Mouse (Mus musculus): Measurements from ENCODE around the gene Tent2. TPM values are rescaled to one million over a fixed set of nuclear protein-coding genes. Genes with fewer than 3 reads are reported as not detected.
"Not testable (repeated sequence)": the region's sequence is repeated elsewhere in the genome, so short reads cannot be mapped to it uniquely, and the experiment has no call there.

Gene Tent2
- 10 to 100 TPM; 11.9 to 13.9 TPM for total RNA-seq (2021)
- long read RNA-seq, experiment 1, partial matches to known transcripts = 1 of 7 reads
- long read RNA-seq, experiment 1, other reads (novel, unspliced or antisense) = 3 of 7 reads
- long read RNA-seq, experiment 2, transcript Tent2-201 (15 exons, 2,990 nt) = major isoform, 6 of 11 reads
- long read RNA-seq, experiment 2, partial matches to known transcripts = 1 of 11 reads
- long read RNA-seq, experiment 2, other reads (novel, unspliced or antisense) = 2 of 11 reads

DNA sequence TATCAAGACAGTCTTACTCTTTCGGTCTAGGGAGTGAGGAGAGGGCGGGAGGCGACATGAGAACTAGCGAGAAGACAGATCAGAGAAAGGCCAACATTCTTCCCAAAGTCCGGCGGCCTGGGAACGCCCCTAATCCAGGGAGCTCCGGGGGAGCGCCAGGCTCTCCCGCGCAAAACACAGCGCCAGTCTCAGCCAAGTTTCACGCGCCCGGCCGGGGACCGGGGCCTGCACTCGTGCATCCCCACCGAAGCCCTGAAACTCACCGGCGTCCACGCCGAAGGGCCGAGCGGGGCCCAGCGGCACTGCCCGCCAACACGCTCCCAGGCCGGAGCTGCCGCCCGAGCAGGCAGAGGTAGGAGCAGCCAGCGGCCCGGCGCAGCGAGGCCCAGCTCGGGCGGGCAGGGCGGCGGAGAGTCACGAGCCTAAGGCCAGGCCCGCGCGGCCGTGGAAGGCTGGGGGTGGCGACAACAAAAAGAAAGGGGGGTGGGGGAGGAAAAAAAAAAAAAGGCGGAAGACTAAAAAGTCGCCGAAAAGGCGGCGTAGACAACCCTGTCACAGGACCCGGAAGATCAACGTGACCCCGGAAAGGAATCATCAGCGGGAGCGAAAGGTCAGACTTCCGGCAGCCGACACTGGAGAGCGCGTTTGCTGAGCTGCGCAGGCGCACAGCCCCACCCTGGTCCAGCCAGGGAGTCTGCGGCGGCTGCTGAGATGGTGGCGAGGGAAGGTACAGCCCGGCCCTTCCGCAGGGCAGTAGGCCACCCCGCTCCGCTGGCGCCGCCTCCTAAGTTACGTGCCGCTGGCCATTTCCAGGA, at the start of gene Tent2:
TSS of gene Tent2 (minus strand) at position 555 of the 815 bp plus-strand sequence.
- DNase-seq = peak; percentile 95
- intact Hi-C loops (cut with DNase I; ENCODE audit: low total_unique reads) = no loop called here

DNA sequence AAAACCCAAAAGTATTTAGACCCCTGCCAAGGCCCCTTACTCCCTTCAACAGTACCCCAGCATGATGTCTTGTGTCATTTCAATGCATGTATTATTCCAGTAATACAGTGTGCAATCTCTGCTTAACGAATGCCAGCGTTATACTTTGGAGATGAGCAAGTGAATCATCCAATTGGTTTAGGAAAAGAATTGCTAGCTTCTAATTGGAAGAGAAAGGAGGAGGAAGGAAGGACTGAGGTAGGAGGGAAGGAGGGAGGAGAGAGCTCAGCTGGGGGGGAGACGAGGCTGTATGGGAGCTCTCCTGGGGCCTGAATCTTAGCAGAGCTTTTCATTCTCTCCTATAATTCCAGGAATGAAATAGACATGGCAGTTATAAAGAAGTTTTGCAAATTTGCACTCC, 49.0 kb upstream of the Tent2 start:
- intact Hi-C loops (cut with DNase I; ENCODE audit: low total_unique reads) = loop anchor here (5.0 kb wide), 1 partner anchor 254 kb away; no protein-coding TSS in a partner anchor
- DNase-seq = no peak

DNA sequence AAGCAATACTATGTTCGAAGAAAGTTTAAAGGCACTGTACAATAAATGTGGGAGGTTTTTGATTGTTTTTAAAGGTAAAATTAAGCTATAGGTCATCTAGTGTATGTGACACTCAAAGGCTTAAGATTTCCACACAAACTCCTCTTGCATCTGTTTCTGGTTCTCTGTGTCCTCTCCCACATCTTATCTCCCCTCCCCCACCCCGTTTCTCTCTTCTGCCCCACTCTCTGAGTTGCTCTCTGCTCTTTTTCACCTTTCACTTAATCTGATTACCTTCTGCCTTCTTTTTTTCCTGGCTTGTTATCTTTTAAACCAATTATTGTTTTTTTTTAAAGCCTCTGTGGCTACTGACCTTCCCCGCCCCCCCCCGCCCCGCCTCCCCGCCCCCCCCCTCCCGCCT, 47.4 kb upstream of the Tent2 start:
- intact Hi-C loops (cut with DNase I; ENCODE audit: low total_unique reads) = loop anchor here (5.0 kb wide), 1 partner anchor 482 kb away; no protein-coding TSS in a partner anchor
- no peak for DNase-seq

DNA sequence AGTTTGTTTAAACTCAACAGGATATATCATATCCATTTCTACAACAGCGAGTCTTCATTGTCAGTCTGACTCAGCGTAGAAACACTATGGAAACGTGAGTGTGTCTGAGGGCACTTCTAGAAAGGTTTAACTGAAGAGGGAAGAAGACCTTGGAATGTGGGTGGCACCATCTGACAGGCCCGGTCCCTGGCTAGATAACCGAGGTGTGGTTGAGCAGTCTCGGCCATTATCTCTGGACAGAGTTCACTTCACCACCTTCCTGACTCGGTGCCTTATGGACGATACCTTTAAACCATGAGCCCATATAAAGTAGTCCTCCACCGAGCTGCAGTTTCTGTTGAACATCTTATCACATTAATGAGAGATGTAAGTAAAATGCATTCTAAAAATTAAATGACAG, 46.9 kb upstream of the Tent2 start:
- DNase-seq = no peak
- intact Hi-C loops (cut with DNase I; ENCODE audit: low total_unique reads) = loop anchor here (5.0 kb wide), 1 partner anchor 482 kb away; no protein-coding TSS in a partner anchor

DNA sequence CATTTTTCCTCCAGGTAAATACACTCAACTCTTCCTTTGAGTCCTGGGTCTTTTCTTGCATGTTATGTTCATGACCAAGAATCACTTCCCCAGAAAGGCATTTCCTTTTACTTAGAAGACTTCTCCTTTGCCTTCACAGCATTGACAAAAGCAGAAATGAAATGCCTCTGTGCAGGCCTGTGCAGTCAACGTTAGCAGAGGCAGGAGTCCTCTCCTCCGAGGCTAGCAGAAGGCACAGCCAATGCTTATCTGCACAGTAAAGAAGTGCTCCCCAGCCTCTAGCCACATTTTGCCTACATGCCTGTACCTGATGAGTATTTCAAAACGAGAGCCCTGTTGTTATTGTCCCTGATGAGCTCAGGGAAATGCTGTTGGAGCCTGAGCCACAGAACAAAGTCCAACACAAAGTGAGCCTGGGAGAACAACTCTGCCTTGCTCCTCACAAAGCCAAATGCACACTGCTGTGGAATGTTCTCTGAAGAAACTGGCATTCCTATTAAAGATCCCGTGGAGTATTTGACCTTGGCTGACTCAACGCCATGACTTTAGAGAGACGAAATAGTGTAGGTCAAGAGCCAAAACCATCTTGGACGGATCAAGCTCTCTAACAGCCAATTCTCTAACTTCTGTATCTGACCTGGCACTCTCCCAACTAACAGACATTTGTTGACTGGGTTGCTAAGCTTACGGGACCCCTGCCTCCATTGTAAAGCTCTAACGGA, 45.7 kb upstream of the Tent2 start:
- intact Hi-C loops (cut with DNase I; ENCODE audit: low total_unique reads) = loop anchor here (5.0 kb wide), 1 partner anchor 481 kb away; no protein-coding TSS in a partner anchor
- DNase-seq = no peak

DNA sequence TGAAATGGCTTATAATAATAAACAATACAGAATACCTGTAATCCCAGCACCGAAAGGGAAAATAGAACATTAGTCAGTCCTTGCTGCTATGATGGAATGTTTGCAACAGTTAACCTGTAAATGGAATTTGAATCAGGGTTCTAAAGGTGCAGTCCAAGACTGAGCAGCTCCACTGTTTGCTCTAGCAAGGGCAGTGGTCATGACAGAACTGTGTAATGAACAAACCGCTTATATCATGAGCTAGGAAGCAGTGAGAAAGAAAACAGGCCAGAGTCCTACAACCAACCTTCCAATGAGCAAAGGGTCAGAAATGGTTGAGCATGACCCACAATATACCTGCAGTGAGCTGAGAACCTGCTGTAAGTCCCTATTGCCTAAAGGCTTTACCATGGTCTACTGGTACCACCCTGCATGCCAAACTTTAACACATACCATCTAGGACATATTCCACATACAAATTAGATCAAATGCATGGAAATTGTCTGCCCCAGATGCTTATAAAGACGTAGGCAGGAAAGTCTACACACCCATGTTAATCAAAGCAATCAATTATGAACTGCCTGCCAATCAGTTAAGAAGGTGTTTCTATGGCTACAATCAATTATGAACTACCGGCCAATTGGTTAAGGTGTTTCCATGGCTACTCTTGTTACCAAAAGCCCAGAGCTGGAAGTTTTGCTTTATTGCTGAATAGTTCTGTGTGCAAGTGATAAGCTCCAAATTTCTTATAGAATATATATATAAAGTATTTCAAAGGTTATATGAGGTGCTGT, 42.3 kb upstream of the Tent2 start:
- intact Hi-C loops (cut with DNase I; ENCODE audit: low total_unique reads) = loop anchor here (5.0 kb wide), 1 partner anchor 477 kb away; no protein-coding TSS in a partner anchor
- DNase-seq = no peak

DNA sequence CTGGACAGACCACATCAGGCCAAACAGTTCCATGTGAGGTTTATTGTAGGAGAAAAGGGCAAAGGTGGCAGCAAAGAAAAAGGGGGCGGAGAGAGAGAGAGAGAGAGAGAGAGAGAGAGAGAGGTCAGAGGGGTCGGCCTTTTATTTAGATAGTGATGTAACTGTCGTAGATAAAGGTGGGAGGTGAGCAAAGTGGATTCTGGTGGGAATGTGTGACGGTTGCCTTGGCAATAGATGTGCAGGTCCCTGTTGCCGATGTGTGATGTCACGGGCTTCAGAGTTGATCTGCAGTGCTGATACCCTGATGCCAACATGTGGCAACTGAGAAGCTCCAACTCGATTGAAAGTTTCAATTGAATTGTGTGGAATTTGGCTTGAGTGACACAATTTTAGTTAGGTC, 40.1 kb upstream of the Tent2 start:
- DNase-seq = no peak
- intact Hi-C loops (cut with DNase I; ENCODE audit: low total_unique reads) = no loop called here

DNA sequence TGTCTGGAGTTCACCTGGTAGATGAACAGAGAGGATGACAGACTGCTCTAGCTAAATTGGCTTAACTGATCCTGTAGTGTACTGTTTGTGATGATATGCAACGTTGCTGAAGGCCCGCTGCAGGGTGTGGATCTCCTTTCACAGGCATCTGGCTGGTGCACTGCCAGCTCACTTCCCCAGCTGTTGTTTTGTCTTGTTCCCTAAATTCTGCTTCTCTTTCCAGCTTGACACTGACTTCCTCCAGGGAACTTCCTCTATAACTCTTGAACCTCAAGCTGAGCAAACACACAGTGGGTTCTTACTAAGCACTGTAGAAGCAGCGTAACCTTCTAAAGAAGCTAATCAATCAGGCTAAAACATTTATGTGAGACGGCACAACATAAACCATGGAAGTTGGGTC, 38.8 kb upstream of the Tent2 start:
- intact Hi-C loops (cut with DNase I; ENCODE audit: low total_unique reads) = no loop called here
- DNase-seq = peak; percentile 62

DNA sequence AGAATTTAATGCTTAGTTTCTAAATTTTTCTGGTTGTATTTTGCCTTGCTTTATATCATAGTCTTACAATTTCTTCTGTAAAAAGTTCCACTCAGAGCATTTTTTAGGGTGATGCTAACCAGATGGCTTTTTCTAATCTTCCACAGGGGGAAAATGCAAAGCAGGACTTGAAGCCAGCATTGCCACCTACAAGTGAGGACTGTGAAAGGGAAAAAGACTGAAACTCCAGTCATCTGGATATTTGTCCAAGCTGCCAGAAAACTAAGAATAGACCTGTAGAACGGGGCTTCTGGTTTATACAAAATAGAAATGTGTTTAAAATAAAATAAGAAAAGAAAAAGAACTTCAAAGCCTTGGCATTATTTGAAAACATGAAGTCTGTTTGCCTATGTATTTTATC, 19.6 kb upstream of the Tent2 start:
- intact Hi-C loops (cut with DNase I; ENCODE audit: low total_unique reads) = no loop called here
- DNase-seq = no peak

DNA sequence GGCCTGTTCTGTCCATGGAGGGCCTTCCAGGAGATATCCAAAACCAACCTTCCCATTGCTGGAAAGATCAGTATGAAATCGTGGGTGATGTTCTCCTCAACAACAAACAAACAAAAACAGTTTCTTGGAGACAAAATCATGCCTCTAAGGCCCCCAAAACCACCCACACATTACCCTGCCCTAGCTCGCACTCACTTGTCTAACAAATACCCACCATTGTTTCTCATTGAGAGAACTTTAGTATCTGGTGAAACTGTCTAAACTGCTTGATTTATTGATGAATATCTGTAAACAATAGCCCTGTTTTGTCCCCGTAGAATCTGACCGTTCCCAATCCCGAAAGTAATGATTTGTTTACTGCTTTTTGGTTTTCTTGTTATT, 451 bp upstream of the Tent2 start:
- DNase-seq = no peak
- intact Hi-C loops (cut with DNase I; ENCODE audit: low total_unique reads) = no loop called here

DNA sequence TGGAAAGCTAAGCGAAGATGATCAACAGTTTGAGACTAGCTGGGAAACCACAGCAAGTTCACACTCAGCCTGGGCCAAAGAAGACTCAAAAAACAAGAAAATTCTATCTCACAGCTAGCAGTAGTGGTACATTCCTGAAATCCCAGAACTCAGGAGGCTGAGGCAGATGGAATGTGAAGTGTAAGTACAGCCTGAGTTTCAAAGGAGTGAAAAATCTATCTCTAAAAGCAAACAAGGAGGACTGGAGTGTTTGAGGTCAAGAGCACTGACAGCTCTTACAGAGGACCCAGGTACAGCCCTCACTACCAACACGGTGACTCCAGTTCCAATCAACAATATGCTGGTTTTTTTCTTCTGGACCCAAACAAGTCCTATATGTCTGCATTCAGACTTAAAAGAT, 2.8 kb downstream of the Tent2 start:
- intact Hi-C loops (cut with DNase I; ENCODE audit: low total_unique reads) = no loop called here
- no peak for DNase-seq

DNA sequence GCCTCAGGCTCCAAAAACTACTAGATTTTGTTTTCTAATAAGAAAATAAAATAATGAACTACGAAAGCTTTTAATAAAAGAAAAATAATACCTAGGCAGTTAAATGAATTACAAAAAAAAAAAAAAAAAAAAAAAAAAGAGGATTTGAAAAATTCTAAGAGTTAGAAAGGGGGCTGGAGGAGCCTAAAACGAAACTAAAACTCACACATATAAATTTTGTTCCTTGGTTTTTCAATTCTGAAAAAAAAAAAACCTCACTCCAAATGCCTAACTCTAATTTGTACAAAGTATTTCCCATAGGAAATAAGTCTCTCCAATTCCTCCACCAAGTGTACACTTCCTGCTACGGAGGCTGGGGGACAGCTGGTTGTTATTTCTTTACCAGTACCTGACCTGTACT, 3.4 kb downstream of the Tent2 start:
- DNase-seq = no peak
- intact Hi-C loops (cut with DNase I; ENCODE audit: low total_unique reads) = no loop called here

DNA sequence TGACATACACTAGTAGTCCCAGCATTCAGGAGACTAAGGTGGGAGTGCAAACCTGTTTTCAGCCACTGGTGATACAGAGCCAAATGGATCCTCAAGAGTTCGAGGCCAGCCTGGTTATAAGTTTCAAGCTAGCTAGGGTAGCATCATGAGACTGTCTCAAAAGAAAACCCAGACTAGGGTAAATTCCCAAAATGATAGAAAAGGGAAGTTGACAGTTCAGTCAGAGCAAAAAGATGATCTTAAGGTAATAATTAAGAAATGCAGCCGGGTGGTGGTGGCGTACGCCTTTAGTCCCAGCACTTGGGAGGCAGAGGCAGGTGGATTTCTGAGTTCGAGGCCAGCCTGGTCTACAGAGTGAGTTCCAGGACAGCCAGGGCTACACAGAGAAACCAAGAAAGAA, 4.4 kb downstream of the Tent2 start:
- intact Hi-C loops (cut with DNase I; ENCODE audit: low total_unique reads); DNase-seq: not testable (repeated sequence)

DNA sequence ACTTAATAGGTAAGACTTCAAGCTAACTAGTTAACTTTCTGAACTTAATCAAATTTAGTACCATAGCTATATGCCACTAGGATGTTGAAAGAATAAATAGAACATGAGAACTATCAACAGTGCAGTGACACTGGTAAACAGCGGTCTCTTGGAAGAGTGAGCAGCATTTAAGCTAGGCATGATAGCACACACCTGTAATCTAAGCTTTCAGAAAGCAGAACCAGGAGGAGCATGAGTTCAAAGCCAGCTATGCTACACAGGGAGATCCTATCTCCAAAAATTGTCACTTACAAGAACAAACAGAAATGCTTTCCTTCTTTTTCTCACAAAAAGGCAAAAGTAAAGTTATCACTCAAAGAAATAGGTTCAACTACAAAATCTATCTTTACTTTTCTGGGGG, 11.8 kb downstream of the Tent2 start:
- intact Hi-C loops (cut with DNase I; ENCODE audit: low total_unique reads) = no loop called here
- no peak for DNase-seq

DNA sequence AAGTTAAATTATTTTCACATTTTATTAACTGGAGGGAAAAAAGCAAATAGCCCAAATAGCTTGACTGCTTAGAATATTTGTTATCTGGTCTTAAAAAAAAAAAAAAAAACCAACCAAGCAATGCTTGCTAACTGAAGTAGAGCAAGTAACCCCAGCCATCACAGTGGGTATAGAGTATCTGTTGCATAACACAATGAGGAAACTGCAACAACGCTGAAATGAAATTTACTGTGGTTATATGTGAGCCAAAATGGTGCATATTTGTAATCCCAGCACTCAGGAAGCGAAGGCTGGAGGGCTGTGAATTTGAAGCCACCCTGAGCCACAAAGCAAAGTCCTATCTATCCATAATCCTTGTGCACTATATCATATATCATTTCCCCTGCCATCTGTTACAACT, 12.7 kb downstream of the Tent2 start:
- no peak for DNase-seq
- intact Hi-C loops (cut with DNase I; ENCODE audit: low total_unique reads) = no loop called here

DNA sequence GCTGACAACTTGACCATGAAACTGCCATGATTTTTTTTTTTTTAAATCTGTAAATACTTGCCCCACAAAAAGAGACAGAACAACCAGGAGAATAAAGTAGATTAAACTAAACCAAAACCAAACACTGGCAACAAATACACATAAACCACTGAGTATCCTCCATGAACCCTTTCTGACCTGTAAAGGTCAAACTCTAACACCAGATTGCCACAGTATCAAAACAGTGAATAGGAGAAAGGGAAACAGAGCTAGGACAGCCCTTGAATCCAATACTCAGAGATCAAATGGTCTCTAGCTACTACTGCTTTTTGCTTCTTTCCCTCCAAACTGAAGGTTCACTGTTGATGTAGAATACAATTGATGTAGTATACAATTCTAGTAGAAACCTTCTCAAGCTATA, 14.6 kb downstream of the Tent2 start:
- intact Hi-C loops (cut with DNase I; ENCODE audit: low total_unique reads) = no loop called here

DNA sequence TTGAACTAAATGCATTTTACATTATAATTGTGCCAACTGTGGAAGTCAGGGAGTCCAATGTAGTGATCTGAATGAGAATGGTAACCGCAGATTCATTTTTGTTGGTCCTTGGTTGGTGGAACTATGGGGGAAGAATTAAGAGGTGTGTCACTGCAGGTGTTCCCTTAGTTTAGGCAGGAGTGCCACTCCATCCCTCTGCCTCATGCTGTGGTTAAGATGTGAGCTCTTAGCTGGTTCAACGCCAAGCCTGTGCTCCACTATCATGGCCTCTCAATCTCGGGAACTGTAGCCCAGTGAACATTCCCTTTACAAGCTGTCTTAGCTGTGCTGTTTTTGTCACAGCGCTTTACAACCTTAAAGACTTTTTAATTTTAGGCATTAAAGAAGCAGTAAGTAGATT, 28.9 kb downstream of the Tent2 start:
- no peak for DNase-seq
- intact Hi-C loops (cut with DNase I; ENCODE audit: low total_unique reads) = no loop called here

More for the DNA sequence above, 14.6 kb downstream of the Tent2 start:
- DNase-seq = no peak

DNA sequence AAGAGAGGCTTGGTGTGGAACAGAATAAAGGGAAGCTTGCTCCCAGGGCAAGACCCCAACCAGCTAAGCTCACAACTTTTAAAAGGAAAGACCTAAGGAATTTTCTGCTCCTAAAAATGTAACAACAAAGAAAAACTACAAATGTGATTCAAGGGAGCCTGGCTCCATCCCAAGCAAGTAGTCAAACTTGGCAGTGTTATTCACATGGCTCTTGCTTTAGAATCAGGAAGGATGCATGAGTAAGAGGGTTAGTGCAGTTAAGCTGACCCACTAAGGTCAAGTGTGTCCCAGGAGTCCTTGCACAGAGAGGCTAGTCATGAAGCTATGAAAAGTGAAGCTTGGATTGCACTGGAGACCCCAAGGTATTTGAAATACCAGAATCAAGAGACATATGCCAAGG, 29.7 kb downstream of the Tent2 start:
- no peak for DNase-seq
- intact Hi-C loops (cut with DNase I; ENCODE audit: low total_unique reads) = no loop called here

DNA sequence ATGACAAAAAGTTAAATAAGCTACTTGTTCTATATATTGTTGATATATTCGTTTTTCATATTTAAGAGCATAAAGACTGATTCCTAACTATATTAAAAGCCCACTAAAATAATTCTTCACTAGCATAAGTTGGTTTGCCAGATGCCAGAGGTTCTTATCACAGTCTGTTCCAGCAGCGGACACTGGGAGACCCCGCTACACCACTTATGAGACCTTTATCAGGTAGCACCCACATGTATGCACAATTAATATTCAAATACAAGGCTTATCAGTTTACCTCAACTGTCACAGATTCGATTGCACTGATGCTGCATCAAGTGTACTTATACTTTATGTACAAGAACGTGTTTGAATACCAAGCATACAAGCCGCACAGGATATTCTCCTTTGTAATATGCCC, 33.9 kb downstream of the Tent2 start:
- no peak for DNase-seq

DNA sequence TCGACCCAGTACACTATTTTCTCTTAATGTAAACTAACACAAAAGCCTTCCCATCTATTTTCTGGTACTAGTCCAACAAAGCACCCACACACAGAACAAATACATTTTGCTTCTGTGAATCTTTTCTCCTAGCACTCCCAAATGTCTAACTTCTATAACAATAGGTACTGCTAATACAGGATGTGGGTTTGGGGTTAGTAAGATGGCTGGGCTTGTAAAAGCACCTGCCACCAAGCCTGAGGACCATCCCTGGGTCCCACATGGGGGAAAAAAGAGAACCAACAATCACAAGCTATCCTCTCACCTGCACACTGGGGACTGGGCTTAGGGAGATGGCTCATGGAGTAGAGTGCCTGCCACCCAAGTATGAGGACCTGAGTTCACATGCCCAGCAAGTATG, 38.9 kb downstream of the Tent2 start:
- DNase-seq = no peak
- intact Hi-C loops (cut with DNase I; ENCODE audit: low total_unique reads) = no loop called here

More for the DNA sequence above, 33.9 kb downstream of the Tent2 start:
- intact Hi-C loops (cut with DNase I; ENCODE audit: low total_unique reads) = no loop called here

All from gastrocnemius, postnatal 14 days (tissue).